Mouse (Mus musculus): ENCODE data around the gene Itga9. TPM values are rescaled to one million over a fixed set of nuclear protein-coding genes. Genes with fewer than 3 reads are reported as not detected.

The Itga9 gene
- polyA plus RNA-seq, 1 experiment from 2014 or later, result 3.7 TPM

GRCm38 (mm10) chr9:118791231-118791630 is 184.7 kb downstream of the Itga9 start:
- ATAC-seq, result no peak

GRCm38 (mm10) chr9:118793151-118793785 is 186.8 kb downstream of the Itga9 start:
- WGBS, result 76% methylated on average over 14 of the region's 21 CpGs
- Histone ChIP-seq H3K27me3 (replicated peaks; ENCODE audit: control insufficient read depth, insufficient read depth, low read length) (no peaks in the 10 kb centered on the region), H3K9ac (ENCODE audit: low read depth, low read length) (no peak overlapping the region), H3K4me2 (ENCODE audit: low read depth, low read length) (no peak overlapping the region), H3K4me3 (ENCODE audit: low read length) (no peak overlapping the region), H3K4me1 (ENCODE audit: control insufficient read depth, insufficient read depth, low read length) (no peaks in the 10 kb centered on the region), H3K9me3 (ENCODE audit: control insufficient read depth, low read length) (no peaks in the 10 kb centered on the region), H3K36me3 (ENCODE audit: control insufficient read depth, insufficient read depth, low read length) (no peaks in the 10 kb centered on the region), H3K27ac (ENCODE audit: low read length) (no peak overlapping the region)
- no peak for ATAC-seq

More at GRCm38 (mm10) chr9:118791231-118791630, 184.7 kb downstream of the Itga9 start:
- no peak overlapping the region for H3K4me2 ChIP-seq (ENCODE audit: low read depth, low read length)
- H3K4me3 ChIP-seq (ENCODE audit: low read length), result no peak overlapping the region
- 69% methylated on average over 3 of the region's 3 CpGs for WGBS
- no peaks in the 10 kb centered on the region for H3K36me3 ChIP-seq (ENCODE audit: control insufficient read depth, insufficient read depth, low read length)
- no peaks in the 10 kb centered on the region for H3K4me1 ChIP-seq (ENCODE audit: control insufficient read depth, insufficient read depth, low read length)
- H3K27me3 ChIP-seq (replicated peaks; ENCODE audit: control insufficient read depth, insufficient read depth, low read length), result no peaks in the 10 kb centered on the region
- no peak overlapping the region for H3K9ac ChIP-seq (ENCODE audit: low read depth, low read length)
- H3K27ac ChIP-seq (ENCODE audit: low read length), result no peak overlapping the region
- no peaks in the 10 kb centered on the region for H3K9me3 ChIP-seq (ENCODE audit: control insufficient read depth, low read length)

GRCm38 (mm10) chr9:118794668-118795067 is 188.2 kb downstream of the Itga9 start:
- H3K4me1 ChIP-seq (ENCODE audit: control insufficient read depth, insufficient read depth, low read length), result no peaks in the 10 kb centered on the region
- H3K27ac ChIP-seq (ENCODE audit: low read length), result no peak overlapping the region
- H3K4me3 ChIP-seq (ENCODE audit: low read length), result no peak overlapping the region
- no peak for ATAC-seq
- H3K9me3 ChIP-seq (ENCODE audit: control insufficient read depth, low read length), result no peaks in the 10 kb centered on the region
- 83% methylated on average over 2 of the region's 2 CpGs for WGBS
- no peak overlapping the region for H3K4me2 ChIP-seq (ENCODE audit: low read depth, low read length)
- H3K27me3 ChIP-seq (replicated peaks; ENCODE audit: control insufficient read depth, insufficient read depth, low read length), result no peaks in the 10 kb centered on the region
- no peak overlapping the region for H3K9ac ChIP-seq (ENCODE audit: low read depth, low read length)
- no peaks in the 10 kb centered on the region for H3K36me3 ChIP-seq (ENCODE audit: control insufficient read depth, insufficient read depth, low read length)

GRCm38 (mm10) chr9:118795304-118795703 is 188.8 kb downstream of the Itga9 start:
- Histone ChIP-seq H3K4me2 (ENCODE audit: low read depth, low read length) (no peak overlapping the region), H3K4me3 (ENCODE audit: low read length) (no peak overlapping the region)
- 55% methylated on average over 4 of the region's 4 CpGs for WGBS

GRCm38 (mm10) chr9:118799105-118799504 is 192.6 kb downstream of the Itga9 start:
- H3K4me2 ChIP-seq (ENCODE audit: low read depth, low read length), result no peak overlapping the region
- H3K4me1 ChIP-seq (ENCODE audit: control insufficient read depth, insufficient read depth, low read length), result 0 out of 2 replicates have a peak, but pooled peaks cover 2% of the 10 kb centered on the region
- no peak for ATAC-seq
- H3K9me3 ChIP-seq (ENCODE audit: control insufficient read depth, low read length), result no peaks in the 10 kb centered on the region
- no peaks in the 10 kb centered on the region for H3K27me3 ChIP-seq (replicated peaks; ENCODE audit: control insufficient read depth, insufficient read depth, low read length)
- H3K27ac ChIP-seq (ENCODE audit: low read length), result 0 out of 2 replicates have a peak overlapping the region, but pooled peaks have one; percentile 0
- H3K4me3 ChIP-seq (ENCODE audit: low read length), result no peak overlapping the region
- no peaks in the 10 kb centered on the region for H3K36me3 ChIP-seq (ENCODE audit: control insufficient read depth, insufficient read depth, low read length)
- H3K9ac ChIP-seq (ENCODE audit: low read depth, low read length), result no peak overlapping the region
- WGBS, result 60% methylated on average over 7 of the region's 7 CpGs

More at GRCm38 (mm10) chr9:118795304-118795703, 188.8 kb downstream of the Itga9 start:
- Histone ChIP-seq H3K9ac (ENCODE audit: low read depth, low read length) (no peak overlapping the region), H3K36me3 (ENCODE audit: control insufficient read depth, insufficient read depth, low read length) (no peaks in the 10 kb centered on the region), H3K4me1 (ENCODE audit: control insufficient read depth, insufficient read depth, low read length) (no peaks in the 10 kb centered on the region), H3K9me3 (ENCODE audit: control insufficient read depth, low read length) (no peaks in the 10 kb centered on the region), H3K27me3 (replicated peaks; ENCODE audit: control insufficient read depth, insufficient read depth, low read length) (no peaks in the 10 kb centered on the region), H3K27ac (ENCODE audit: low read length) (no peak overlapping the region)
- no peak for ATAC-seq

- 54% methylated on average over 15 of the region's 15 CpGs for WGBS
- Histone ChIP-seq H3K36me3 (ENCODE audit: control insufficient read depth, insufficient read depth, low read length) (no peaks in the 10 kb centered on the region), H3K27ac (ENCODE audit: low read length) (peak overlapping the region; percentile 61), H3K4me3 (ENCODE audit: low read length) (no peak overlapping the region), H3K27me3 (replicated peaks; ENCODE audit: control insufficient read depth, insufficient read depth, low read length) (no peaks in the 10 kb centered on the region), H3K9me3 (ENCODE audit: control insufficient read depth, low read length) (no peaks in the 10 kb centered on the region), H3K4me2 (ENCODE audit: low read depth, low read length) (no peak overlapping the region), H3K9ac (ENCODE audit: low read depth, low read length) (no peak overlapping the region), H3K4me1 (ENCODE audit: control insufficient read depth, insufficient read depth, low read length) (peaks cover 2% of the 10 kb centered on the region; the same call in 1 of the 2 replicates)
- ATAC-seq, result peak; percentile 22; the same call in 1 of the 2 replicates
Observed at GRCm38 (mm10) chr9:118801176-118801909, 194.9 kb downstream of the Itga9 start.

GRCm38 (mm10) chr9:118801910-118802287 is 195.4 kb downstream of the Itga9 start:
- Histone ChIP-seq H3K9ac (ENCODE audit: low read depth, low read length) (no peak overlapping the region), H3K4me2 (ENCODE audit: low read depth, low read length) (0 out of 2 replicates have a peak overlapping the region, but pooled peaks have one; percentile 6), H3K9me3 (ENCODE audit: control insufficient read depth, low read length) (no peaks in the 10 kb centered on the region), H3K4me1 (ENCODE audit: control insufficient read depth, insufficient read depth, low read length) (peaks cover 2% of the 10 kb centered on the region; the same call in 1 of the 2 replicates), H3K36me3 (ENCODE audit: control insufficient read depth, insufficient read depth, low read length) (no peaks in the 10 kb centered on the region), H3K27ac (ENCODE audit: low read length) (peak overlapping the region; percentile 46), H3K4me3 (ENCODE audit: low read length) (no peak overlapping the region), H3K27me3 (replicated peaks; ENCODE audit: control insufficient read depth, insufficient read depth, low read length) (no peaks in the 10 kb centered on the region)
- 72% methylated on average over 8 of the region's 8 CpGs for WGBS
- ATAC-seq, result no peak

- H3K27me3 ChIP-seq (replicated peaks; ENCODE audit: control insufficient read depth, insufficient read depth, low read length), result no peaks in the 10 kb centered on the region
- no peak overlapping the region; the same call in 1 of the 2 replicates for H3K27ac ChIP-seq (ENCODE audit: low read length)
- no peak for ATAC-seq
Observed at GRCm38 (mm10) chr9:118802380-118802779, 195.9 kb downstream of the Itga9 start.

GRCm38 (mm10) chr9:118805740-118806139 is 199.2 kb downstream of the Itga9 start:
- no peak overlapping the region for H3K4me3 ChIP-seq (ENCODE audit: low read length)
- no peak overlapping the region for H3K27ac ChIP-seq (ENCODE audit: low read length)
- peaks cover under 1% of the 10 kb centered on the region; the same call in 1 of the 2 replicates for H3K4me1 ChIP-seq (ENCODE audit: control insufficient read depth, insufficient read depth, low read length)
- no peaks in the 10 kb centered on the region for H3K36me3 ChIP-seq (ENCODE audit: control insufficient read depth, insufficient read depth, low read length)
- 0 out of 2 replicates have a peak overlapping the region, but pooled peaks have one; percentile 28 for H3K9ac ChIP-seq (ENCODE audit: low read depth, low read length)
- 79% methylated on average over 6 of the region's 6 CpGs for WGBS
- H3K9me3 ChIP-seq (ENCODE audit: control insufficient read depth, low read length), result no peaks in the 10 kb centered on the region
- H3K27me3 ChIP-seq (replicated peaks; ENCODE audit: control insufficient read depth, insufficient read depth, low read length), result no peaks in the 10 kb centered on the region
- no peak overlapping the region for H3K4me2 ChIP-seq (ENCODE audit: low read depth, low read length)
- ATAC-seq, result peak; percentile 89

More at GRCm38 (mm10) chr9:118802380-118802779, 195.9 kb downstream of the Itga9 start:
- WGBS, result 91% methylated on average over 11 of the region's 11 CpGs
- no peak overlapping the region for H3K9ac ChIP-seq (ENCODE audit: low read depth, low read length)
- H3K9me3 ChIP-seq (ENCODE audit: control insufficient read depth, low read length), result no peaks in the 10 kb centered on the region
- H3K4me3 ChIP-seq (ENCODE audit: low read length), result no peak overlapping the region
- peaks cover 2% of the 10 kb centered on the region; the same call in 1 of the 2 replicates for H3K4me1 ChIP-seq (ENCODE audit: control insufficient read depth, insufficient read depth, low read length)
- H3K4me2 ChIP-seq (ENCODE audit: low read depth, low read length), result no peak overlapping the region
- H3K36me3 ChIP-seq (ENCODE audit: control insufficient read depth, insufficient read depth, low read length), result no peaks in the 10 kb centered on the region
